Mouse (Mus musculus) sigmoid colon, adult 10 weeks (tissue): ENCODE results near the gene Sfrp2. TPM values are rescaled to one million over a fixed set of nuclear protein-coding genes. Genes with fewer than 3 reads are reported as not detected.

ENCODE experiments used
- polyA plus RNA-seq: library from polyadenylated mRNA; stranded (reverse); fragments of 350-450 nt; fragmentation: Illumina TruSeq; extraction: RNeasy Lipid Tissue Mini Kit (QIAGEN cat#74804); gene quantifications from one replicate; pipeline ENCODE4 v1.2.3, GENCODE M21; 2014; ENCODE audit warnings: low read depth, low replicate concordance

The Sfrp2 gene
- polyA plus RNA-seq, result 8.3 TPM

GRCm38 (mm10) chr3:83765871-83766725 lies at the start of gene Sfrp2:
TSS of gene Sfrp2 (plus strand) at chr3:83766321.

Other genes with a start within 250 kb of the Sfrp2 start
- 13.9 TPM for gene Tlr2, start 75.4 kb downstream of the Sfrp2 start, polyA plus RNA-seq